Mouse (Mus musculus) 3T3-L1 (cell line): ENCODE results near the gene Taf3.

Source experiments
- DNase-seq: peaks from one replicate; pipeline ENCODE4 v3.0.0-alpha.2; 2015; ENCODE audit warnings: low read depth, low spot score

Gene Taf3

GRCm38 (mm10) chr2:10010263-10010909, 38.0 kb downstream of the Taf3 start:
- peak; percentile 80 for DNase-seq

GRCm38 (mm10) chr2:10009671-10010254, 38.6 kb downstream of the Taf3 start:
- peak; percentile 25 for DNase-seq

GRCm38 (mm10) chr2:10008593-10008992, 39.8 kb downstream of the Taf3 start:
- no peak for DNase-seq

- no peak for DNase-seq
Measured at GRCm38 (mm10) chr2:10004960-10005621, 43.3 kb downstream of the Taf3 start.

- peak; percentile 23 for DNase-seq
Measured at GRCm38 (mm10) chr2:10003358-10003757, 45.0 kb downstream of the Taf3 start.

GRCm38 (mm10) chr2:10001591-10001990, 46.8 kb downstream of the Taf3 start:
- DNase-seq = no peak

- DNase-seq = no peak
Measured at GRCm38 (mm10) chr2:9997535-9997934, 50.9 kb downstream of the Taf3 start.

GRCm38 (mm10) chr2:9996111-9996510, 52.3 kb downstream of the Taf3 start:
- DNase-seq = no peak

GRCm38 (mm10) chr2:9990690-9991229, 57.6 kb downstream of the Taf3 start:
- no peak for DNase-seq

GRCm38 (mm10) chr2:9989649-9990547, 58.5 kb downstream of the Taf3 start:
- DNase-seq = no peak

GRCm38 (mm10) chr2:9988290-9988689, 60.1 kb downstream of the Taf3 start:
- DNase-seq = no peak

- DNase-seq = no peak
Measured at GRCm38 (mm10) chr2:9985979-9986447, 62.4 kb downstream of the Taf3 start.

GRCm38 (mm10) chr2:9982446-9982845, 66.0 kb downstream of the Taf3 start:
- DNase-seq = no peak

GRCm38 (mm10) chr2:9971927-9972326, 76.5 kb downstream of the Taf3 start:
- no peak for DNase-seq

- no peak for DNase-seq
Measured at GRCm38 (mm10) chr2:9970579-9970978, 77.8 kb downstream of the Taf3 start.

GRCm38 (mm10) chr2:9970178-9970577, 78.2 kb downstream of the Taf3 start:
- DNase-seq = no peak

- no peak for DNase-seq
Measured at GRCm38 (mm10) chr2:9969734-9970133, 78.7 kb downstream of the Taf3 start.

GRCm38 (mm10) chr2:9966634-9967033, 81.8 kb downstream of the Taf3 start:
- peak; percentile 64 for DNase-seq

GRCm38 (mm10) chr2:9965608-9966007, 82.8 kb downstream of the Taf3 start:
- DNase-seq = no peak

GRCm38 (mm10) chr2:9962871-9963270, 85.5 kb downstream of the Taf3 start:
- no peak for DNase-seq

- no peak for DNase-seq
Measured at GRCm38 (mm10) chr2:9961708-9962107, 86.7 kb downstream of the Taf3 start.

- no peak for DNase-seq
Measured at GRCm38 (mm10) chr2:9958011-9958410, 90.4 kb downstream of the Taf3 start.
